Mouse (Mus musculus) heart, adult 10 weeks (tissue): ENCODE measurements around the gene 5330417C22Rik. TPM values are rescaled to one million over a fixed set of nuclear protein-coding genes. Genes with fewer than 3 reads are reported as not detected.

Experiments used
- polyA plus RNA-seq: library from polyadenylated mRNA; stranded (reverse); fragments of 350-450 nt; fragmentation: Illumina TruSeq; extraction: RNeasy Lipid Tissue Mini Kit (QIAGEN cat#74804); gene quantifications from one replicate; pipeline ENCODE4 v1.2.3, GENCODE M21; 2014; ENCODE audit warnings: low read depth, low replicate concordance

5330417C22Rik gene
- not detected for polyA plus RNA-seq

GRCm38 (mm10) chr3:108536517-108537260, at the start of gene 5330417C22Rik:
5330417C22Rik (minus strand) TSS chr3:108536536.

GRCm38 (mm10) chr3:108571443-108572294, 35.3 kb upstream of the 5330417C22Rik start, which contains the start of gene Taf13:
Taf13 (plus strand) TSS chr3:108571698.

GRCm38 (mm10) chr3:108562133-108562730, 25.9 kb upstream of the 5330417C22Rik start, which contains the start of gene Tmem167b:
Tmem167b (minus strand) TSS chr3:108562466.

GRCm38 (mm10) chr3:108533951-108534350, 2.4 kb downstream of the 5330417C22Rik start, which contains the start of gene 1700013F07Rik:
1700013F07Rik (plus strand) TSS chr3:108534150.

GRCm38 (mm10) chr3:108444698-108445365, 91.5 kb downstream of the 5330417C22Rik start, which contains the start of gene Sars:
Sars (minus strand) TSS chr3:108445209.

GRCm38 (mm10) chr3:108414857-108415830, 121.2 kb downstream of the 5330417C22Rik start, which contains the start of gene Celsr2:
Celsr2 (minus strand) TSS chr3:108415552.

Other genes with a start within 250 kb of the 5330417C22Rik start
- 129 TPM for gene Mybphl, start 171.6 kb downstream of the 5330417C22Rik start, polyA plus RNA-seq
- 0.50 TPM for gene Psrc1, start 152.7 kb downstream of the 5330417C22Rik start, polyA plus RNA-seq
- 3.9 TPM for gene Celsr2, start 121.0 kb downstream of the 5330417C22Rik start, polyA plus RNA-seq
- 72.2 TPM for gene Sars, start 91.3 kb downstream of the 5330417C22Rik start, polyA plus RNA-seq
- gene 1700013F07Rik, start 2.4 kb downstream of the 5330417C22Rik start, polyA plus RNA-seq: not detected
- 31.6 TPM for gene Tmem167b, start 25.9 kb upstream of the 5330417C22Rik start, polyA plus RNA-seq
- gene Taf13, start 35.2 kb upstream of the 5330417C22Rik start, polyA plus RNA-seq: 18.8 TPM
- 7.3 TPM for gene Wdr47, start 54.7 kb upstream of the 5330417C22Rik start, polyA plus RNA-seq
- gene Clcc1, start 117.4 kb upstream of the 5330417C22Rik start, polyA plus RNA-seq: 76.9 TPM
- 1.2 TPM for gene Gpsm2, start 185.8 kb upstream of the 5330417C22Rik start, polyA plus RNA-seq
- not detected for gene Aknad1, start 203.1 kb upstream of the 5330417C22Rik start, polyA plus RNA-seq